Mouse (Mus musculus) layer of hippocampus, postnatal 36 days (tissue): ENCODE data around the gene Herc3. TPM values are rescaled to one million over a fixed set of nuclear protein-coding genes. Genes with fewer than 3 reads are reported as not detected.
A peak's percentile ranks its signal among the peaks of the same experiment; 100 is the strongest.
"Not testable (repeated sequence)": the region's sequence is repeated elsewhere in the genome, so short reads cannot be mapped to it uniquely, and the experiment has no call there.

Source experiments
- DNase-seq, 2 experiments: peaks; one replicate each; pipeline ENCODE4 v3.0.0; 2022
- total RNA-seq, 2 experiments: library from RNA; stranded (reverse); gene quantifications; 2 replicates each; pipeline ENCODE4 v1.2.3; 2021

Herc3 gene
- 100 to 1,000 TPM; 226 to 248 TPM for total RNA-seq

GRCm38 (mm10) chr6:58831232-58832009, at the start of gene Herc3:
TSS of gene Herc3 (plus strand) at chr6:58831465.
- DNase-seq: peak; percentile 82 to 84

- no peak for DNase-seq
Observed at GRCm38 (mm10) chr6:58801394-58801793, 29.9 kb upstream of the Herc3 start.

- DNase-seq: no peak
Observed at GRCm38 (mm10) chr6:58814381-58814780, 16.9 kb upstream of the Herc3 start.

- not testable (repeated sequence) for DNase-seq
Observed at GRCm38 (mm10) chr6:58817037-58817436, 14.2 kb upstream of the Herc3 start.

- no peak for DNase-seq
Observed at GRCm38 (mm10) chr6:58825619-58826018, 5.6 kb upstream of the Herc3 start.

- DNase-seq: no peak
Observed at GRCm38 (mm10) chr6:58826089-58826488, 5.2 kb upstream of the Herc3 start.

- DNase-seq: no peak
Observed at GRCm38 (mm10) chr6:58828582-58828981, 2.7 kb upstream of the Herc3 start.

- no peak for DNase-seq
Observed at GRCm38 (mm10) chr6:58830840-58831231, 429 bp upstream of the Herc3 start.

GRCm38 (mm10) chr6:58832591-58833018, 1.3 kb downstream of the Herc3 start:
- DNase-seq: no peak

- no peak for DNase-seq
Observed at GRCm38 (mm10) chr6:58834470-58834869, 3.2 kb downstream of the Herc3 start.

- DNase-seq: no peak
Observed at GRCm38 (mm10) chr6:58835591-58835990, 4.3 kb downstream of the Herc3 start.

- no peak for DNase-seq
Observed at GRCm38 (mm10) chr6:58836476-58836875, 5.2 kb downstream of the Herc3 start.

- peak; percentile 54 to 61 for DNase-seq
Observed at GRCm38 (mm10) chr6:58837917-58838316, 6.7 kb downstream of the Herc3 start.

GRCm38 (mm10) chr6:58841208-58841607, 9.9 kb downstream of the Herc3 start:
- no peak for DNase-seq

GRCm38 (mm10) chr6:58842186-58842585, 10.9 kb downstream of the Herc3 start:
- no peak for DNase-seq

GRCm38 (mm10) chr6:58843580-58843979, 12.3 kb downstream of the Herc3 start:
- DNase-seq: no peak

GRCm38 (mm10) chr6:58844188-58844822, 13.0 kb downstream of the Herc3 start:
- DNase-seq: no peak

- DNase-seq: no peak
Observed at GRCm38 (mm10) chr6:58846850-58847692, 15.8 kb downstream of the Herc3 start.

GRCm38 (mm10) chr6:58847836-58848235, 16.6 kb downstream of the Herc3 start:
- DNase-seq: no peak

- no peak for DNase-seq
Observed at GRCm38 (mm10) chr6:58849356-58849755, 18.1 kb downstream of the Herc3 start.

GRCm38 (mm10) chr6:58855676-58856367, 24.6 kb downstream of the Herc3 start:
- DNase-seq: no peak

GRCm38 (mm10) chr6:58856494-58856893, 25.2 kb downstream of the Herc3 start:
- DNase-seq: no peak
